Mouse (Mus musculus) heart, embryonic 14.5 days (tissue): ENCODE data around the gene Tmem50a. TPM values are rescaled to one million over a fixed set of nuclear protein-coding genes. Genes with fewer than 3 reads are reported as not detected.
A peak's percentile ranks its signal among the peaks of the same experiment; 100 is the strongest.

ENCODE experiments used
- ATAC-seq: fragments of 200-750 bp; cut with Nextera tagmentation; 2 replicates; pipeline ENCODE4 v1.8.0; 2017; ENCODE audit warnings: low read depth, moderate TSS enrichment; ENCODE audit not compliant: insufficient number of reproducible peaks, insufficient read depth, low FRiP score
- H3K27ac ChIP-seq, 2 experiments: fragments of 200-500 bp in 1 of 2; fragments of 300-500 bp in 1 of 2; sonication (generic) in 1 of 2; replicated peaks in 1 of 2; 2 replicates each; pipeline ENCODE4 v1.5.1; 2012 to 2014; ENCODE audit warnings: low read depth in 2 of 2, low read length in 2 of 2, control low read depth in 1 of 2, mild to moderate bottlenecking in 1 of 2, mixed read lengths in 1 of 2; ENCODE audit not compliant: control insufficient read depth in 1 of 2, insufficient read depth in 1 of 2
- H3K27me3 ChIP-seq: fragments of 300-500 bp; sonication (generic); 2 replicates; pipeline ENCODE4 v1.6.1; 2014; ENCODE audit warnings: mild to moderate bottlenecking, low read length, control low read depth; ENCODE audit not compliant: control insufficient read depth, insufficient read depth
- H3K36me3 ChIP-seq: fragments of 300-500 bp; sonication (generic); 2 replicates; pipeline ENCODE4 v1.6.1; 2014; ENCODE audit warnings: mild to moderate bottlenecking, control low read depth, low read length, mixed read lengths; ENCODE audit not compliant: control insufficient read depth, insufficient read depth
- H3K4me1 ChIP-seq, 2 experiments: fragments of 200-500 bp in 1 of 2; fragments of 300-500 bp in 1 of 2; sonication (generic) in 1 of 2; 2 replicates each; pipeline ENCODE4 v1.6.1; 2012 to 2014; ENCODE audit warnings: low read length in 2 of 2, control low read depth in 1 of 2, mixed read lengths in 1 of 2; ENCODE audit not compliant: control insufficient read depth in 2 of 2, insufficient read depth in 2 of 2
- H3K4me2 ChIP-seq: fragments of 300-500 bp; sonication (generic); 2 replicates; pipeline ENCODE4 v1.6.1; 2014; ENCODE audit warnings: mild to moderate bottlenecking, low read length
- H3K4me3 ChIP-seq, 2 experiments: fragments of 200-500 bp in 1 of 2; fragments of 300-500 bp in 1 of 2; sonication (generic) in 1 of 2; 2 replicates each; pipeline ENCODE4 v1.5.1; 2012 to 2014; ENCODE audit warnings: low read length in 2 of 2, mild to moderate bottlenecking in 2 of 2, control low read depth in 1 of 2, low read depth in 1 of 2, moderate library complexity in 1 of 2; ENCODE audit not compliant: control insufficient read depth in 1 of 2, insufficient read depth in 1 of 2
- H3K9ac ChIP-seq: fragments of 300-500 bp; sonication (generic); 2 replicates; pipeline ENCODE4 v1.6.1; 2014; ENCODE audit warnings: mild to moderate bottlenecking, low read length
- H3K9me3 ChIP-seq: fragments of 300-500 bp; sonication (generic); 2 replicates; pipeline ENCODE4 v1.6.1; 2016; ENCODE audit warnings: low read length, control low read depth; ENCODE audit not compliant: control insufficient read depth
- WGBS: fragments of 180-500 bp; shearing (Covaris S2); extraction: QIAGEN DNeasy Blood & Tissue Kit; methylation state at CpG from one replicate; pipeline ENCODE4 v1.1.7; 2014; 5-methylcytosine and 5-hydroxymethylcytosine counted together
- polyA plus RNA-seq: library from polyadenylated mRNA; unstranded; fragments of >200 nt; fragmentation: Nextera tagmentation; extraction: Ambion mirVana; gene quantifications from 2 replicates; pipeline ENCODE4 v1.2.1, GENCODE M21; 2014

Tmem50a gene
- polyA plus RNA-seq, 1 experiment from 2014 or later, result 167 TPM

- ATAC-seq, result no peak
- H3K27me3 ChIP-seq, result peaks cover 6% of the 10 kb centered on the region; the same call in 1 of the 2 replicates
- no peaks in the 10 kb centered on the region for H3K9me3 ChIP-seq
- H3K4me2 ChIP-seq, result no peak overlapping the region
- H3K4me1 ChIP-seq, result peaks cover 3 to 7% of the 10 kb centered on the region in 2 experiments; a peak in 3 of 4 replicates
- no peak overlapping the region for H3K9ac ChIP-seq
- H3K27ac ChIP-seq, result no peak overlapping the region
- no peaks in the 10 kb centered on the region for H3K36me3 ChIP-seq
- H3K4me3 ChIP-seq, result no peak overlapping the region
- WGBS, result 56% methylated on average over 3 of the region's 3 CpGs
Observed at GRCm38 (mm10) chr4:134855371-134855770, 59.5 kb downstream of the Tmem50a start.

GRCm38 (mm10) chr4:134853637-134854485 lies 61.0 kb downstream of the Tmem50a start:
- peaks cover 3 to 7% of the 10 kb centered on the region in 2 experiments; a peak in 3 of 4 replicates for H3K4me1 ChIP-seq
- peaks cover 6% of the 10 kb centered on the region; the same call in 1 of the 2 replicates for H3K27me3 ChIP-seq
- no peaks in the 10 kb centered on the region for H3K9me3 ChIP-seq
- H3K4me2 ChIP-seq, result peak overlapping the region; percentile 69
- WGBS, result 1% methylated on average over 88 of the region's 91 CpGs
- peak overlapping the region; percentile 83 to 84 for H3K27ac ChIP-seq
- H3K4me3 ChIP-seq, result peak overlapping the region; percentile 86 to 88
- no peaks in the 10 kb centered on the region for H3K36me3 ChIP-seq
- peak; percentile 92 for ATAC-seq
- H3K9ac ChIP-seq, result peak overlapping the region; percentile 71

GRCm38 (mm10) chr4:134853259-134853636 lies 61.6 kb downstream of the Tmem50a start, which contains the start of gene Maco1:
TSS of gene Maco1 (minus strand) at chr4:134853345.
- H3K27ac ChIP-seq, result peak within 1 kb of the TSS; percentile 84 to 86
- H3K9ac ChIP-seq, result peak within 1 kb of the TSS; percentile 93
- under 1% methylated on average over 37 of the region's 38 CpGs for WGBS
- H3K9me3 ChIP-seq, result no peaks in the 10 kb centered on the region
- H3K4me3 ChIP-seq, result peak within 1 kb of the TSS; percentile 86 to 92
- peak within 1 kb of the TSS; percentile 78 for H3K4me2 ChIP-seq
- peaks cover 6% of the 10 kb centered on the region; the same call in 1 of the 2 replicates for H3K27me3 ChIP-seq
- peak; percentile 97 for ATAC-seq
- H3K36me3 ChIP-seq, result no peaks in the 10 kb centered on the region
- peaks cover 3 to 8% of the 10 kb centered on the region in 2 experiments; a peak in 3 of 4 replicates for H3K4me1 ChIP-seq

GRCm38 (mm10) chr4:134852438-134853255 lies 62.2 kb downstream of the Tmem50a start:
- 1% methylated on average over 95 of the region's 106 CpGs for WGBS
- H3K9ac ChIP-seq, result peak overlapping the region; percentile 93
- peaks cover 3 to 13% of the 10 kb centered on the region in 2 experiments; a peak in 3 of 4 replicates for H3K4me1 ChIP-seq
- peak overlapping the region; percentile 78 for H3K4me2 ChIP-seq
- peak overlapping the region; percentile 55 to 86 for H3K27ac ChIP-seq
- H3K9me3 ChIP-seq, result no peaks in the 10 kb centered on the region
- ATAC-seq, result peak; percentile 52
- H3K4me3 ChIP-seq, result peak overlapping the region; percentile 86 to 92
- no peaks in the 10 kb centered on the region for H3K36me3 ChIP-seq
- H3K27me3 ChIP-seq, result peaks cover 6% of the 10 kb centered on the region; the same call in 1 of the 2 replicates

- WGBS, result 19% methylated on average over 14 of the region's 14 CpGs
- peak overlapping the region; percentile 86 to 92 for H3K4me3 ChIP-seq
- H3K27me3 ChIP-seq, result peaks cover 6% of the 10 kb centered on the region; the same call in 1 of the 2 replicates
- H3K4me1 ChIP-seq, result peaks cover 3 to 15% of the 10 kb centered on the region in 2 experiments; a peak in 3 of 4 replicates
- H3K9me3 ChIP-seq, result no peaks in the 10 kb centered on the region
- peak overlapping the region; percentile 78 for H3K4me2 ChIP-seq
- H3K27ac ChIP-seq, result no peak overlapping the region
- peak overlapping the region; percentile 93 for H3K9ac ChIP-seq
- H3K36me3 ChIP-seq, result no peaks in the 10 kb centered on the region
- no peak for ATAC-seq
Observed at GRCm38 (mm10) chr4:134851876-134852275, 62.9 kb downstream of the Tmem50a start.

GRCm38 (mm10) chr4:134851236-134851635 lies 63.6 kb downstream of the Tmem50a start:
- Histone ChIP-seq H3K9ac (no peak overlapping the region), H3K4me1 (peaks cover 4 to 18% of the 10 kb centered on the region in 2 experiments)

GRCm38 (mm10) chr4:134850551-134850950 lies 64.3 kb downstream of the Tmem50a start:
- H3K4me3 ChIP-seq, result no peak overlapping the region
- no peaks in the 10 kb centered on the region for H3K36me3 ChIP-seq
- H3K27me3 ChIP-seq, result peaks cover 3% of the 10 kb centered on the region; the same call in 1 of the 2 replicates
- H3K27ac ChIP-seq, result no peak overlapping the region
- H3K4me2 ChIP-seq, result no peak overlapping the region
- H3K4me1 ChIP-seq, result peaks cover 5 to 23% of the 10 kb centered on the region in 2 experiments
- H3K9ac ChIP-seq, result no peak overlapping the region
- H3K9me3 ChIP-seq, result no peaks in the 10 kb centered on the region
- WGBS, result 79% methylated on average over 4 of the region's 4 CpGs
- ATAC-seq, result no peak

More at GRCm38 (mm10) chr4:134851236-134851635, 63.6 kb downstream of the Tmem50a start:
- peak overlapping the region in 1 of 2 experiments; percentile 86; a peak in 1 of 4 replicates for H3K4me3 ChIP-seq
- no peaks in the 10 kb centered on the region for H3K9me3 ChIP-seq
- peak overlapping the region; percentile 78 for H3K4me2 ChIP-seq
- peaks cover 6% of the 10 kb centered on the region; the same call in 1 of the 2 replicates for H3K27me3 ChIP-seq
- H3K27ac ChIP-seq, result no peak overlapping the region
- ATAC-seq, result no peak
- WGBS, result 89% methylated on average over 2 of the region's 2 CpGs
- H3K36me3 ChIP-seq, result no peaks in the 10 kb centered on the region
